Mouse (Mus musculus): ENCODE results near the gene Yju2.

Gene Yju2

GRCm38 (mm10) chr17:56008356-56009087, 49.6 kb downstream of the Yju2 start:
- peak; percentile 97 for DNase-seq

- DNase-seq: peak; percentile 96
These were observed 50.4 kb downstream of the Yju2 start for GRCm38 (mm10) chr17:56009088-56009961.

GRCm38 (mm10) chr17:56009962-56010240, 51.0 kb downstream of the Yju2 start:
- no peak for DNase-seq

- no peak for DNase-seq
These were observed 51.4 kb downstream of the Yju2 start for GRCm38 (mm10) chr17:56010255-56010654.

GRCm38 (mm10) chr17:56010681-56011080, 51.8 kb downstream of the Yju2 start:
- peak; percentile 85 for DNase-seq

GRCm38 (mm10) chr17:56011441-56011840, 52.5 kb downstream of the Yju2 start:
- no peak for DNase-seq

GRCm38 (mm10) chr17:56015293-56015692, 56.4 kb downstream of the Yju2 start:
- DNase-seq: no peak

GRCm38 (mm10) chr17:56016382-56016781, 57.5 kb downstream of the Yju2 start:
- no peak for DNase-seq

- no peak for DNase-seq
These were observed 58.2 kb downstream of the Yju2 start for GRCm38 (mm10) chr17:56016793-56017785.

- DNase-seq: no peak
These were observed 58.9 kb downstream of the Yju2 start for GRCm38 (mm10) chr17:56017848-56018247.

All from lung, postnatal 10 days (tissue).